Mouse (Mus musculus): ENCODE data around the gene Ociad2. TPM values are rescaled to one million over a fixed set of nuclear protein-coding genes. Genes with fewer than 3 reads are reported as not detected.
"Not testable (repeated sequence)": the region's sequence is repeated elsewhere in the genome, so short reads cannot be mapped to it uniquely, and the experiment has no call there.

Ociad2 gene
- polyA plus RNA-seq, 1 experiment from 2014 or later = 9.4 TPM

DNA sequence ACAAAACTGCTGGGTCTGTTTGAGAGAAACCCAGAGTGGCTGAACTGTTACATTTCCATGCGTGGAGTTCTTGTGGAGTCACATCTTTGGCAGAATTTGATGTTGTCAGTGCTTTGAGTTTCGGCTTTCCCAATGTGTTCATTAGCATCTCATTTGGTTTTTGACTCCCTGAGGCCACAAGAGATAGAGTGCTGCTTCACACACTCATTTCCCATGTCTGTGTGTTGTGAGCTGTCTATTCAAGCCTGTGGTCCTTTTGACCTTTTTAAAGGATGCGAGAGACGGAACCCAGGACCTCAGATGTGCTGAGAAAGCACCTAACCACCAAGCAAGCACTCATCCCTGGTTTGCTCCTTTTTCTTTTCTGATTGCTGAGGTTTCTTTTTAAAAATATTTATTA lies 4.4 kb upstream of the Ociad2 start:
- no peak for DNase-seq (ENCODE audit: low spot score)
- Histone ChIP-seq H3K9me3 (no peaks in the 10 kb centered on the region), H3K4me1 (no peaks in the 10 kb centered on the region), H3K27ac (replicated peaks) (no peak overlapping the region), H3K27me3 (replicated peaks; ENCODE audit: low read depth, poor library complexity, severe bottlenecking) (no peaks in the 10 kb centered on the region), H3K36me3 (replicated peaks) (no peaks in the 10 kb centered on the region), H3K4me3 (no peak overlapping the region)
- 92% methylated on average over 4 of the region's 4 CpGs for WGBS

DNA sequence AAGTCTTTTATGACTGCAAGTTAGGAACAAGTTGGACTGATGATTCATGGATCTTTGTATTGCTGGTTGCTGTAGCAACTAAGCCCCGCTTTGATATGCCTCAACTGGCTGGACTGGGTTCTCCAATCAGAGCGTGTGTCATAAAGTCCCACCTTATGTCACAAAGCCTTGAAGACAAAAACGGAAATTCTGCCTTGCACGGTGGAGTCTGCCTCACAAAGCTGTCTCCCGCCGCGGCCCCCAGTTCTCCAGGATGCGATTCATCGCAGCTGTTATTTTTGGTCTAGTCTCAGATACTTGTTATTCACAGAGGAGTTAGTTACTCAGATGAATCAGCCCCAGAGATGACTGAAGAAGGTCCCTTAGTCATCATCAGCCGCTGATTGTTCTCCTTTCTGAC lies 3.5 kb upstream of the Ociad2 start:
- H3K9me3 ChIP-seq = no peaks in the 10 kb centered on the region
- no peak overlapping the region for H3K27ac ChIP-seq (replicated peaks)
- H3K27me3 ChIP-seq (replicated peaks; ENCODE audit: low read depth, poor library complexity, severe bottlenecking) = no peaks in the 10 kb centered on the region
- no peaks in the 10 kb centered on the region for H3K4me1 ChIP-seq
- H3K36me3 ChIP-seq (replicated peaks) = no peaks in the 10 kb centered on the region
- H3K4me3 ChIP-seq = no peak overlapping the region
- WGBS = 86% methylated on average over 10 of the region's 10 CpGs
- DNase-seq (ENCODE audit: low spot score) = no peak

DNA sequence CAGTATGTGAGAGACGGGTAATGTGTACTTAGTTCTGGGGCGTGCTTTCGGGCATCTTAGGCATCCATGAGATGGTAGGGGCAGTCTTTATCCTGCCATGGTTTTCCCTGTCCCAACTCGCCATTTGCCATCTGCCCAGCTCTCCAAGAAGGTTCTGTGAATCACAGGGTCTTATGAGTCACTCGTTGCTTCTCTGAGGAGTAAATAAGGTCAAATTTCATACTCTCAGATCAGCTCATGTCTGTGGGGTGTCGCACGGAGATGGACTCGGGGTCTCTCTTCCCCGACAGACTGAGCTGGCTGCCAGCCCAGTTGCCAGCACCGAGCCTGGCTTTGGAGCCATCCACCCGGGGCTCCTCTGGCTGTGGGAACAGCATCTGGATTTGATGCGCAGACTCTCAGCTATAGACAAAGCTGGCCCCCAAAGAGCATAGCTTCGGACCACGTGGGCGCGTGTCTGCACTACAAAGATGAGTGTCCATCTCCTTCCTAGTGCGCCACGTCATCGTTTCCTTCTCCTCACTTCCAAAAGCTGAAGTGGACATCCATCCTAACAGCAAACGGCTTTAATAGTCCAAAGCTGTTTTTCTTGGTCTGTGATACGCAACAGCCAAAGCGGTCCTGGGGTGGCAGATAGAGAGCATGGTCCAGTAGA lies 2.0 kb upstream of the Ociad2 start:
- Histone ChIP-seq H3K4me3 (no peak overlapping the region), H3K27me3 (replicated peaks; ENCODE audit: low read depth, poor library complexity, severe bottlenecking) (no peaks in the 10 kb centered on the region; the same call in 1 of the 2 replicates), H3K9me3 (no peaks in the 10 kb centered on the region), H3K4me1 (peaks cover 10% of the 10 kb centered on the region), H3K36me3 (replicated peaks) (no peaks in the 10 kb centered on the region), H3K27ac (replicated peaks) (no peak overlapping the region)
- DNase-seq (ENCODE audit: low spot score) = no peak
- WGBS = 90% methylated on average over 22 of the region's 22 CpGs

DNA sequence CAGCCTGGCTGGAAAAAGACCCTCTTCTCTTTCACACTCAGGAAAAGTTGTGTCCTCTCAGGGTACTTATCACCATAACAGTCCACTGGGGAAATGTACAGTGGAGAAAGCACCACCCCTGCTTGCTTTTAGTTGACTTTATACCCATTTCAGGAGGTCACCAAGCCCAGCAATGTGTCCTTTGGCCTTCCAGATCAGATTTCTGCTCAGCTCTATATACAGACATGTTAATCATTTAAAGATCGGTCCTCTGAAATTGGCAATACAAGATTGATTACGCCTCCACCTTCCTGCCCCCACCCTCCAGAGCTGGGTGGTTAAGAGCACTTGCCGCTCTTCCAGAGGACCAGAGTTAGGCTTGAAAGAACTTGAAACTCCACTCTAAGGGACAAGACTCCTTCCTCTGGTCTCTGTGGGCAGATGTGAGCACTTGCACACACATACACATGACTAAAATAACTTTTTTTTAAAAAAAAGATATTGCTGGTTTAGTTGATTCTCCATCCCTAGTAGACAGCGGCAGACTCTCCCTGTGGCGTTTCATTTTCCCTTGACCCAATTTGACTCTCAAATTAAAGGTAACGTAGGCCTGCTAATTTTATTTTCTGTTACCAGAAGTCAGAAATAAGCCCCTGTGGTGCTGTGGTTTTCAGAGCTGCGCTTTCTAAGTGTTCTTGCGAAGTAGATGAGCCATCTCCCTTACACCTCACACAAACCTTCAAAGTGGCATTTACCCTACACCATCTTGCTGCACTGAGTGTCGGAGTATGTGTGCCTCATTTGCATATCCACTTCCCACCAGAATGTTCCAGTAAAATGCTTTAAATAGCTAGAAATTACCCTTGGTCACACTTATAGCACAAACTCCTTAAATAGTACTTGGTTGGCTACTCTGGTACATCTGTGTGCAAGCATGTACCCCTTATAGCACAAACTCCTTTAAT lies 777 bp downstream of the Ociad2 start:
- Histone ChIP-seq H3K36me3 (replicated peaks) (no peaks in the 10 kb centered on the region), H3K4me1 (peaks cover 12% of the 10 kb centered on the region), H3K27me3 (replicated peaks; ENCODE audit: low read depth, poor library complexity, severe bottlenecking) (peaks cover 12% of the 10 kb centered on the region), H3K4me3 (no peak overlapping the region), H3K27ac (replicated peaks) (no peak overlapping the region), H3K9me3 (no peaks in the 10 kb centered on the region)
- WGBS = 91% methylated on average over 9 of the region's 9 CpGs
- no peak for DNase-seq (ENCODE audit: low spot score)

DNA sequence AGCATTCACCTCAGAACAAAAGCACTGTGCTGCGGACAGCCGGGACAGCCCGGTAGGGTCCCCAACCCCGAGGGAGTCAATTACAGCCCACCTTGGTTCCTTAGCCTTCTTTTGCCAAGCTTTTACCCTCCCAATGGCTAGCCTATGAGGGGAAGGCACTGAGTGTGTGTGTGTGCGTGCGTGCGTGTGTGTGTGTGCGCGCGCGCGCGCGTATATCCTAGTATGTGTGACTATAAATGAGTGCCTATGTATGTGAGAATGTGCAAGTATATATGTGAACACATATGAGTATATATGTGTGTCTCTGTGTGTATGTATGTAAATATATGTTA lies 2.0 kb downstream of the Ociad2 start:
- no peaks in the 10 kb centered on the region for H3K9me3 ChIP-seq
- H3K4me3 ChIP-seq = peak overlapping the region; percentile 74
- H3K27ac ChIP-seq (replicated peaks) = peak overlapping the region; percentile 81
- peaks cover 12% of the 10 kb centered on the region for H3K4me1 ChIP-seq
- 48% methylated on average over 14 of the region's 14 CpGs for WGBS
- peak; percentile 50 for DNase-seq (ENCODE audit: low spot score)
- peaks cover 12% of the 10 kb centered on the region for H3K27me3 ChIP-seq (replicated peaks; ENCODE audit: low read depth, poor library complexity, severe bottlenecking)
- H3K36me3 ChIP-seq (replicated peaks) = no peaks in the 10 kb centered on the region

DNA sequence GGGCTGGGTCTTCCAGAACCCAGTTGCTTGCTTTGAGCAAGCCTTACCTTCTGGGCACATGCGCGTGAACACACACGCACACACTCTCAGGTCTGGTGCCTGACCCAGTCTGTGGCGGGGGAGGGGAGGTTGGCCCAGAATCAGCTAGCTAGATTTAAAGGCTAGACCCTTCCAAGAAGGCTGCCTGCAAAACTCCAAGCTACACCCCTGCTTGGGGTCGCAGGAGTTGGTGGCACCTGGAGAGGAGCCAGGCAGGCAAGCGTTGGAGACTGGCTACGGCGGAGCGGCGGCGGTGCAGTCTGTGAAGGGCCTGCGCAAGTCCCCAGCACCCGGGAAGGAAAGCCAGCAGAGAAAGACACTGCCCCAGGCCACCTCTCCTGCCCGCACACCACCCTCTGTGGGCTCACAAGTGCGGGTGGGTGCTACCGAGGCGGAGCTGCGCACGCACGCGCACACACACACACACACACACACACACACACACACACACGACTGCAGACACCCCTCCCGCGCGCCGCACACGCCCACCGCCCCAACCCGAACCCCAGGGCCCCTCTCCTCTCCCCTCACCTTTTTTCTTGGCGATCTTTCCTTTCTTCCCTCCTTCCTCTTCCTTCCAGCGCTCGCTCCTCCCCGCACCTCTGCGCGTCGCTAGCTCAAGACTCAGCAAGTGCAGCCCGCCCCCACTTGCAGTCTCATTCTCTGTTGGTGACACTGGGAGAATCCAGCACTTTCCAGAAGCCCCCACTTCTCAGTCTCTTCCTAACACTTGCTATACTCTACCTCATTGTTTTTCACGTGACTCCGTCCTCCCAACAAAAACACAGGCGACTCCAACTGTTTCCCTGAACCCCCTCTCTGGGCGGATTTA lies 2.6 kb downstream of the Ociad2 start:
- H3K4me3 ChIP-seq = peak overlapping the region; percentile 74
- no peaks in the 10 kb centered on the region for H3K9me3 ChIP-seq
- H3K27me3 ChIP-seq (replicated peaks; ENCODE audit: low read depth, poor library complexity, severe bottlenecking) = peaks cover 12% of the 10 kb centered on the region
- H3K36me3 ChIP-seq (replicated peaks) = no peaks in the 10 kb centered on the region
- WGBS = 3% methylated on average over 41 of the region's 41 CpGs
- peak overlapping the region; percentile 81 for H3K27ac ChIP-seq (replicated peaks)
- H3K4me1 ChIP-seq = peaks cover 12% of the 10 kb centered on the region
- peak; percentile 57 for DNase-seq (ENCODE audit: low spot score)

DNA sequence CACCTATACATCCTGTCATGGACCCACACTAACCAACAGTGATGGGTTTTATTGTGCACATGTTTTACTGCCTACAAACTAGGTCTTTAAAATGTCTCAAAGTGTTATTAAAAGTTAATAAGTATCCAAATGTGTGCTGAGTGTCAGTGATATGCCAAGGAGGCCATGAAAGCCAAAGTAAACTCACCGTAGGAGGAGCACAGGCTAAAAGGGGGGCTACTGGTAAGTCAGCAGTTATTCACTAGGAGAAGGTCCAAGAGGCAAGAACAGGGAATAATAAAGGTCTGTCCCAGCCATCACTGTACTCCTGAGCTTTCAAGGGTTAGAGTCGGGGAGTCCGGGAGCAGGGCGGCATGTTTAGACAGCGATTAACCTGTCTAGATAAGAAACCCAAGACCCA lies 4.4 kb downstream of the Ociad2 start:
- no peak for DNase-seq (ENCODE audit: low spot score)
- WGBS = 81% methylated on average over 5 of the region's 5 CpGs
- Histone ChIP-seq H3K27ac (replicated peaks) (no peak overlapping the region), H3K9me3 (no peaks in the 10 kb centered on the region), H3K36me3 (replicated peaks) (no peaks in the 10 kb centered on the region), H3K27me3 (replicated peaks; ENCODE audit: low read depth, poor library complexity, severe bottlenecking) (peaks cover 12% of the 10 kb centered on the region), H3K4me3 (no peak overlapping the region), H3K4me1 (peaks cover 12% of the 10 kb centered on the region)

DNA sequence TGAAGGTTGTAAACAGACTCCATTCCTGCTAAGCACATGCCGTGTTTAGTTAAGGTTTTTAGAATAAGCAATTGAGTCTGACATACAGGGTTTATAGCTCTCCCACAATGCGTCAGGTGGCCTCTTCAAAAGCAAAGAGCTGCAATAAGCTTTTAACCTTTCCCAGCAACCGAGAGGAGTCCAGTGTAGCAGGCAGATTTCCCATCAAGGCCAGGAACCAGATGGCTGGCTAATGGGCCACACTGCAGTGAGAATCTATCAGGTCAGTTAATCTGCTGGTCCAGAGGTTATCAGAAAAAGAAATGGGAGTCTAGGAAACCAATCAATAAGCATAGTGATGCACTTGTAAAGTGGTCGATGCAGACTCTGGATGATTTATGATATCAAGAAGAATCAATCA lies 9.8 kb downstream of the Ociad2 start:
- Histone ChIP-seq H3K9me3 (no peaks in the 10 kb centered on the region), H3K4me3 (no peak overlapping the region), H3K27me3 (replicated peaks; ENCODE audit: low read depth, poor library complexity, severe bottlenecking) (no peaks in the 10 kb centered on the region), H3K27ac (replicated peaks) (no peak overlapping the region), H3K4me1 (no peaks in the 10 kb centered on the region), H3K36me3 (replicated peaks) (no peaks in the 10 kb centered on the region)
- 66% methylated on average over 4 of the region's 4 CpGs for WGBS
- no peak for DNase-seq (ENCODE audit: low spot score)

DNA sequence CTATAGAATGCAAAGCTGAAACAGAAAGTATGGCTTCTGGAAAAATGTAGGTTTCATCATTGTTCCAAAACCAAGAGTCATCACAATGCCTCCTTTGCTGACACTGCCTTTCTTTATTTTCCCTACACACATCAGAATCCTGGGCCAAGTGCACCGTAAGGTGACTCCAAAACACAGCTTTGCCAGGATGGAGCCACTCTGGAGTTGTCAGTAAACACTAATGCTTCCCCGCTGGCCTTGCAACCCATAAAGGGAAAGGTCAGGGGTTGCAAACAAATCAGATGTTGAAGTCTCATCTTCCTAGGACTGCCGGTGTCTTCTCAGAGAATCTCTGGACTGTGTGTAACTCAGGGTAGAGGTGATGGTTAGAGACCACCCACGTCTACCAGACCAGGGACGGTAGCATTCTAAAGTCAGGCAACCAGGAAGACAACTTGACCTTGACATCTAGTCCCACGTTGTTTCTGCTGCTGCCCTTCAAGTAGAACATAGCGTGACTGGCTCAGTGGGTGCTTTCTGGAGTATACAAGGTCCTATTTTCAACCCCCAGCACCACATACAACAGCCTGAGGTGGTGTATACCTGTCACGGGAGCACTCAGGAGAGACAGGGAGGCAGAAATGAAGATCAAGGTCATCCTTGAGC lies 16.2 kb downstream of the Ociad2 start:
- no peaks in the 10 kb centered on the region for H3K36me3 ChIP-seq (replicated peaks)
- WGBS = 84% methylated on average over 8 of the region's 8 CpGs

DNA sequence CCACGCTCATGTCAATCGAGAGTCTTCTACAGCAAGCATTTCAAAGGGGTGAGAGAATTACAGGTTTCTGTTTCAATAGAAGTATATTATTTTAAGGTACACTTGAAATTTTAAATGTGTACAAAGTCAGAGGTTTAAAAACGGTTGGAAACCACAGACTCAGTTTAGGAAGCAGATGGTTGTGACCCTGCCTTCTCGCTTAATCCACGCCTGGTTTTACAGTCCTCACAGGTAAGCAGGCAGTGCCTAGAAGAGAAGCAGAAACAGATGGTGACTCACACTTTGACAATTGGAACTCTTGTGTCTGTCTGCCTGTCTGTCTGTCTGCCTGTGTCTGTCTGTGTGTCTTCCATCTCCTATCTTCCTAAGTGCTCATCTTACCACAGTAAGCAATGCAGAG lies 17.2 kb downstream of the Ociad2 start:
- Histone ChIP-seq H3K36me3 (replicated peaks) (peaks cover 4% of the 10 kb centered on the region; the same call in 1 of the 2 replicates), H3K4me1 (no peaks in the 10 kb centered on the region), H3K27ac (replicated peaks) (no peak overlapping the region), H3K9me3 (no peaks in the 10 kb centered on the region), H3K4me3 (no peak overlapping the region), H3K27me3 (replicated peaks; ENCODE audit: low read depth, poor library complexity, severe bottlenecking) (no peaks in the 10 kb centered on the region)
- WGBS = 83% methylated on average over 5 of the region's 5 CpGs
- DNase-seq (ENCODE audit: low spot score) = no peak

More for the DNA sequence above, 16.2 kb downstream of the Ociad2 start:
- Histone ChIP-seq H3K4me1 (no peaks in the 10 kb centered on the region), H3K9me3 (no peaks in the 10 kb centered on the region), H3K27ac (replicated peaks) (no peak overlapping the region), H3K4me3 (no peak overlapping the region), H3K27me3 (replicated peaks; ENCODE audit: low read depth, poor library complexity, severe bottlenecking) (no peaks in the 10 kb centered on the region)
- no peak for DNase-seq (ENCODE audit: low spot score)

DNA sequence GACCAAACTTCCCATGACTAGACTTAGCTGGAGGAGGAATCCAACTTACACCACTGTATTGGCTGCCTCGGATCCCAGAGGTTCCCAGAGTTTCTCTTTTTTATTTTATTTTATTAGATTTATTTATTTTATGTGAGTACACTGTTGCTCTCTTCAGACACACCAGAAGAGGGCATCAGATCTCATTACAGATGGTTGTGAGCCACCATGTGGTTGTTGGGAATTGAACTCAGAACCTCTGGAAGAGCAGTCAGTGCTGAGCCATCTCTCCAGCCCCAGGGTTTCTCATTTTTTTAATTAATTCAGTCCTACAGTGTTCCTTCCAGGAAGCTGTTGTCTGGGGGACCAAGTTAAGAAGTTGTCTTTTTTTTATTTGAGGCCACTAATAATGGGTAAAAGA lies 18.1 kb downstream of the Ociad2 start:
- H3K27me3 ChIP-seq (replicated peaks; ENCODE audit: low read depth, poor library complexity, severe bottlenecking); H3K36me3 ChIP-seq (replicated peaks); H3K4me3 ChIP-seq; H3K27ac ChIP-seq (replicated peaks); H3K4me1 ChIP-seq; DNase-seq (ENCODE audit: low spot score); H3K9me3 ChIP-seq: not testable (repeated sequence)
- 95% methylated on average over 1 of the region's 1 CpGs for WGBS

DNA sequence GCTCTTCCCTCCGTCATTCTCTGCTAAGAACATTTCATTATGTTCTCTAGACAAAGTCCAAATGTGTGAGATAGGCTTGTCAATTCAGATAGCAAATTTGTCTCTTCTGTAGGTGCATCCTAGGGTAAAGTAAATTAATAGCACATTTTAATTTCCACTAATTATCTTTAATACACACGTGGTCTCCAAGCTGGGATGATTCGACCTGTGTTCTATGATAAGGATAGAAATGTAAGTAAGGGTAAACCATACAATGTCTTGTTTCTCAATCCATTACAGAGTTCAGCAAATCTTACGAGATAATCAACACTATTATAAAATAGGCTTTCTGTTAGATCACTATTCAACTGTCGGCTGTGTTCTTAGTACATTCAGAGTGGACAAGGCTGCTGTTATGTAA lies 21.5 kb downstream of the Ociad2 start:
- no peaks in the 10 kb centered on the region for H3K27me3 ChIP-seq (replicated peaks; ENCODE audit: low read depth, poor library complexity, severe bottlenecking)
- H3K4me1 ChIP-seq = no peaks in the 10 kb centered on the region
- peaks cover 40% of the 10 kb centered on the region for H3K36me3 ChIP-seq (replicated peaks)
- no peak overlapping the region for H3K4me3 ChIP-seq
- H3K9me3 ChIP-seq = no peaks in the 10 kb centered on the region
- no peak for DNase-seq (ENCODE audit: low spot score)
- no peak overlapping the region for H3K27ac ChIP-seq (replicated peaks)
- WGBS = 92% methylated on average over 5 of the region's 5 CpGs

All from embryonic facial prominence, embryonic 10.5 days (tissue).